In the genomic region with DNA sequence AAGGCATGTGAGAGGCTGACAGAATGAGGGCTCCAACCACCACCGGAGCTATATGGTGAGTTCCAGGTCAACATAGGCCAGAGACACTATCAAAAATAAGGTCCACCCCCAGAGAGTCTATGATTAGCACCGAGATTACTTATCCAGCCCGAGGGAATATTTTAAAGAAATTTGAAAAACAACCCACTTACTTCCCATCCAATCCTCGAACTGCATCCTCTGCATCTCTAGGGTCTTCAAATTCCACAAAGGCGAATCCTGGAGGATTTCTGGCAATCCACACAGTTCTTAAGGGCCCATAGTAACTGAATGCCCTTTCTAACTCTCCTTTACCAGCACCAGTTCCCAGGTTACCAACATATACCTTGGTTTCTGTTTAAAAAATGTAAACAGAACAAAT, we compare ENCODE assay signal across 9 mouse cellular contexts. TPM values are rescaled to one million over a fixed set of nuclear protein-coding genes. Genes with fewer than 3 reads are reported as not detected.
A peak's percentile ranks its signal among the peaks of the same experiment; 100 is the strongest.
DNase-seq lines count a peak whose midpoint lies in the region; ATAC-seq lines count a peak whose summit lies in the region.
"Had no signal": no experiment of that assay in that cellular context is flagged by ENCODE, and none has a peak within 500 bp of the region (broad histone marks: within the 10 kb centered on the region; RNA-seq: fewer than 3 reads in every experiment).

No protein-coding gene starts in this region.

- no peak overlapping the region for H3K27ac ChIP-seq in forebrain, embryonic 14.5 days (ENCODE audit: low read depth, low read length)
- H3K27ac ChIP-seq in liver, embryonic 13.5 days = no peak overlapping the region

- ATAC-seq in erythroblast, adult 5-6 weeks (replicated peaks; ENCODE audit: low FRiP score, poor library complexity, severe bottlenecking) = no peak
- no peak for ATAC-seq in forebrain, embryonic 14.5 days
- ATAC-seq in liver, embryonic 13.5 days (ENCODE audit: low read depth) = no peak
- ATAC-seq in erythroid progenitor cell, adult 5-6 weeks (replicated peaks; ENCODE audit: low FRiP score, poor library complexity, severe bottlenecking) = no peak

- peak overlapping the region; percentile 93 for H3K4me2 ChIP-seq in forebrain, embryonic 14.5 days (ENCODE audit: low read length)
- H3K4me2 ChIP-seq in liver, embryonic 13.5 days = peak overlapping the region; percentile 87

- peaks cover 54% of the 10 kb centered on the region for H3K36me3 ChIP-seq in erythroblast, embryonic 14.5 days (ENCODE audit: control insufficient read depth)
- peaks cover 44% of the 10 kb centered on the region for H3K36me3 ChIP-seq in forebrain, embryonic 14.5 days (ENCODE audit: control insufficient read depth, insufficient read depth, low read length)
- H3K36me3 ChIP-seq in liver, embryonic 13.5 days = peaks cover 45% of the 10 kb centered on the region

- intact Hi-C loops in left cerebral cortex, postnatal 14 days (cut with DNase I) = loop anchor here (2.0 kb wide), 1 partner anchor 19 kb away; a partner anchor contains a TSS

- no peaks in the 10 kb centered on the region for H3K27me3 ChIP-seq in erythroblast, embryonic 14.5 days (ENCODE audit: control insufficient read depth)
- no peaks in the 10 kb centered on the region for H3K27me3 ChIP-seq in forebrain, embryonic 14.5 days (replicated peaks; ENCODE audit: control insufficient read depth, insufficient read depth, low read length)
- H3K27me3 ChIP-seq in liver, embryonic 13.5 days = no peaks in the 10 kb centered on the region

- peak overlapping the region; percentile 98 for H3K4me3 ChIP-seq in erythroblast, embryonic 14.5 days (replicated peaks)
- H3K4me3 ChIP-seq in forebrain, embryonic 14.5 days (ENCODE audit: low read depth, low read length) = peak overlapping the region; percentile 96
- peak overlapping the region; percentile 92 for H3K4me3 ChIP-seq in liver, embryonic 13.5 days (replicated peaks)

- no peaks in the 10 kb centered on the region for H3K9me3 ChIP-seq in erythroblast, embryonic 14.5 days (ENCODE audit: control insufficient read depth, low read length)
- H3K9me3 ChIP-seq in forebrain, embryonic 14.5 days (replicated peaks; ENCODE audit: control insufficient read depth, low read length) = no peaks in the 10 kb centered on the region
- H3K9me3 ChIP-seq in liver, embryonic 13.5 days (replicated peaks) = no peaks in the 10 kb centered on the region

- peaks cover 27% of the 10 kb centered on the region for H3K4me1 ChIP-seq in erythroblast, embryonic 14.5 days (ENCODE audit: control insufficient read depth)
- H3K4me1 ChIP-seq in forebrain, embryonic 14.5 days (ENCODE audit: control insufficient read depth, insufficient read depth, low read length) = peaks cover 3% of the 10 kb centered on the region
- peaks cover 26% of the 10 kb centered on the region for H3K4me1 ChIP-seq in liver, embryonic 13.5 days (replicated peaks)

- H3K9ac ChIP-seq in forebrain, embryonic 14.5 days (ENCODE audit: low read length) = peak overlapping the region; percentile 99
- peak overlapping the region; percentile 95 for H3K9ac ChIP-seq in liver, embryonic 13.5 days

- peak; percentile 10 to 12 for DNase-seq in B cell, adult 2 months
- DNase-seq in forebrain, embryonic 14.5 days (ENCODE audit: low spot score) = no peak
- DNase-seq in liver, embryonic 13.5 days = no peak
- no peak for DNase-seq in thymus, postnatal 14 days
- DNase-seq in left cerebral cortex, postnatal 14 days (ENCODE audit: low spot score in 2 of 2) = no peak

- 42% methylated on average over 5 of the region's 5 CpGs for WGBS in forebrain, embryonic 14.5 days
- WGBS in liver, embryonic 13.5 days (ENCODE audit: insufficient replicate concordance) = 11% methylated on average over 5 of the region's 5 CpGs

RNA-seq across cellular contexts. Expression of a gene that starts 1.4 kb away (rescaled TPM):
- polyA plus RNA-seq in erythroblast, embryonic 14.5 days (2012) = 3.6 and 5.4 TPM in 2 replicates
- 90.1 and 116 TPM in 2 replicates for total RNA-seq in erythroblast, adult 5-6 weeks (2015; ENCODE audit: low replicate concordance)
- 89.8 and 90.9 TPM in 2 replicates for total RNA-seq in erythroblast, adult 5-6 weeks (2017; ENCODE audit: low replicate concordance)
- 664 and 688 TPM in 2 replicates for polyA plus RNA-seq in forebrain, embryonic 14.5 days (2014; fragmentation: Nextera tagmentation; extraction: Ambion mirVana)
- 336 and 378 TPM in 2 replicates for polyA plus RNA-seq in liver, embryonic 13.5 days (2015; fragmentation: Nextera tagmentation; extraction: Ambion mirVana)
- total RNA-seq in erythroid progenitor cell, adult 5-6 weeks (2015; ENCODE audit: low replicate concordance) = 167 and 184 TPM in 2 replicates
- 125 and 132 TPM in 2 replicates for total RNA-seq in erythroid progenitor cell, adult 5-6 weeks (2017; ENCODE audit: low replicate concordance)
- 100 to 1,000 TPM in 1 of 2 experiments, 10 to 100 TPM in 1; 99.9 to 110 TPM for total RNA-seq in left cerebral cortex, postnatal 14 days (2021)

RNA-seq across cellular contexts. Expression of a gene that starts 1.6 kb away (rescaled TPM):
- 0.01 TPM in 1 of 2 replicates, not detected in the other for polyA plus RNA-seq in erythroblast, embryonic 14.5 days (2012)
- not detected in 2 replicates for total RNA-seq in erythroblast, adult 5-6 weeks (2015; ENCODE audit: low replicate concordance)
- total RNA-seq in erythroblast, adult 5-6 weeks (2017; ENCODE audit: low replicate concordance) = not detected in 2 replicates
- 0.11 and 0.15 TPM in 2 replicates for polyA plus RNA-seq in forebrain, embryonic 14.5 days (2014; fragmentation: Nextera tagmentation; extraction: Ambion mirVana)
- not detected in 2 replicates for polyA plus RNA-seq in liver, embryonic 13.5 days (2015; fragmentation: Nextera tagmentation; extraction: Ambion mirVana)
- not detected in 2 replicates for total RNA-seq in erythroid progenitor cell, adult 5-6 weeks (2015; ENCODE audit: low replicate concordance)
- not detected in 2 replicates for total RNA-seq in erythroid progenitor cell, adult 5-6 weeks (2017; ENCODE audit: low replicate concordance)
- under 1 TPM; 0.29 to 0.32 TPM for total RNA-seq in left cerebral cortex, postnatal 14 days (2021)
- total RNA-seq: common myeloid progenitor, adult 5-6 weeks had no signal

RNA-seq across cellular contexts. Expression of a gene that starts 18.6 kb away (rescaled TPM):
- not detected in 2 replicates for polyA plus RNA-seq in erythroblast, embryonic 14.5 days (2012)
- 2.9 and 5.6 TPM in 2 replicates for total RNA-seq in erythroblast, adult 5-6 weeks (2015; ENCODE audit: low replicate concordance)
- total RNA-seq in erythroblast, adult 5-6 weeks (2017; ENCODE audit: low replicate concordance) = 1.8 and 12.3 TPM in 2 replicates
- 30.1 and 34.4 TPM in 2 replicates for polyA plus RNA-seq in forebrain, embryonic 14.5 days (2014; fragmentation: Nextera tagmentation; extraction: Ambion mirVana)
- 43.5 and 50.9 TPM in 2 replicates for polyA plus RNA-seq in liver, embryonic 13.5 days (2015; fragmentation: Nextera tagmentation; extraction: Ambion mirVana)
- total RNA-seq in erythroid progenitor cell, adult 5-6 weeks (2015; ENCODE audit: low replicate concordance) = 5.9 and 14.1 TPM in 2 replicates
- total RNA-seq in erythroid progenitor cell, adult 5-6 weeks (2017; ENCODE audit: low replicate concordance) = 11.8 and 14.0 TPM in 2 replicates
- 1 to 10 TPM; 4.6 to 4.9 TPM for total RNA-seq in left cerebral cortex, postnatal 14 days (2021)

Comparison
In these comparisons a context has a peak if more than half of its experiments do, and no peak if none do; other contexts are left out.
1. DNase-seq: peak in B cell, adult 2 months (2 of 2); none in forebrain, embryonic 14.5 days (single experiment), liver, embryonic 13.5 days (single experiment), thymus, postnatal 14 days (single experiment) and left cerebral cortex, postnatal 14 days (0 of 2).
2. Peak in every context shown above with its lines, with median percentiles within 50 percentile points of each other: H3K4me3 ChIP-seq.